Mouse (Mus musculus) liver, postnatal 0 days (tissue): ENCODE measurements around the gene Uck2.

Source experiments
- CTCF ChIP-seq: sonication (generic); IDR thresholded peaks from 2 replicates; pipeline ENCODE4 v1.5.1; 2016; ENCODE audit warnings: antibody characterized with exemption, low read depth
- EP300 ChIP-seq: IDR thresholded peaks from 2 replicates; pipeline ENCODE4 v1.6.1; 2016; ENCODE audit warnings: antibody characterized with exemption, low read depth, mild to moderate bottlenecking

DNA sequence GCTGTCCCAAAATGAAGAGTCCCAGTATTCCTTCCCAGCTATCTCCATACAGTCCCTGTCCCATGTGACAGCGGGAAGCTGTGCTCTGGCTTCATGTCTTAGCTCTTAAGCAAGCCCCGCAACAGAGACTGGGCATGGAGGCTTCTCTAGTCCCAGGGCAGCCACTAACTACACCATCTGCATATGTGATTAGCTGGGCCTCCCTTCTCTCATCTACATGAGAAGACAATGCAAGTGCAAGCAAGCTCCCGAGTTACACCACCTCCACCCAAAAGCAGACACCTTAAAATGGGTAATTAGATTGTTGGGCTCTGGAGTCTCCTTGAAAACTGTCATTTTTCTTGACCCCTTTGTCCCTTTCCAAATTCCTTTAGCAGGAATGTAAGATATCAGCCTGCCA, 3.0 kb downstream of the Uck2 start:
- TF ChIP-seq CTCF (no peak), EP300 (no peak)
